Mouse (Mus musculus) midbrain, postnatal 0 days (tissue): ENCODE measurements around the gene Apol9a. TPM values are rescaled to one million over a fixed set of nuclear protein-coding genes. Genes with fewer than 3 reads are reported as not detected.

Source experiments
- ATAC-seq: fragments of 200-750 bp; cut with Nextera tagmentation; 2 replicates; pipeline ENCODE4 v1.8.0; 2017; ENCODE audit warnings: moderate number of reproducible peaks, mild to moderate bottlenecking, moderate TSS enrichment, moderate library complexity; ENCODE audit not compliant: low FRiP score
- DNase-seq: peaks from one replicate; pipeline ENCODE4 v3.0.0-alpha.2; 2015; ENCODE audit warnings: low spot score
- H3K27ac ChIP-seq: fragments of 300-500 bp; sonication (generic); 2 replicates; pipeline ENCODE4 v1.5.1; 2014; ENCODE audit warnings: low read depth, mild to moderate bottlenecking, low read length, mixed read lengths
- H3K27me3 ChIP-seq: fragments of 300-500 bp; sonication (generic); 2 replicates; pipeline ENCODE4 v1.6.1; 2014; ENCODE audit warnings: low read length, control low read depth, mixed read lengths; ENCODE audit not compliant: insufficient read depth
- H3K36me3 ChIP-seq: fragments of 300-500 bp; sonication (generic); 2 replicates; pipeline ENCODE4 v1.6.1; 2014; ENCODE audit warnings: low read length, control low read depth, mixed read lengths; ENCODE audit not compliant: insufficient read depth
- H3K4me1 ChIP-seq: fragments of 300-500 bp; sonication (generic); 2 replicates; pipeline ENCODE4 v1.6.1; 2014; ENCODE audit warnings: mild to moderate bottlenecking, control low read depth, antibody characterized with exemption, low read length, mixed read lengths; ENCODE audit not compliant: insufficient read depth
- H3K4me2 ChIP-seq: fragments of 300-500 bp; sonication (generic); 2 replicates; pipeline ENCODE4 v1.6.1; 2014; ENCODE audit warnings: low read depth, mild to moderate bottlenecking, low read length, mixed read lengths; ENCODE audit not compliant: poor library complexity, severe bottlenecking
- H3K4me3 ChIP-seq: fragments of 300-500 bp; sonication (generic); 2 replicates; pipeline ENCODE4 v1.5.1; 2014; ENCODE audit warnings: low read depth, mild to moderate bottlenecking, low read length, moderate library complexity
- H3K9ac ChIP-seq: fragments of 300-500 bp; sonication (generic); replicated peaks from 2 replicates; pipeline ENCODE4 v1.6.1; 2014; ENCODE audit warnings: mild to moderate bottlenecking, low read length, moderate library complexity, mixed read lengths; ENCODE audit not compliant: poor library complexity, severe bottlenecking
- H3K9me3 ChIP-seq: fragments of 300-500 bp; sonication (generic); 2 replicates; pipeline ENCODE4 v1.6.1; 2016; ENCODE audit warnings: low read length, control low read depth
- CTCF ChIP-seq: IDR thresholded peaks from 2 replicates; pipeline ENCODE4 v1.5.1; 2016; ENCODE audit warnings: antibody characterized with exemption, mild to moderate bottlenecking
- WGBS: fragments of 180-500 bp; shearing (Covaris S2); extraction: QIAGEN DNeasy Blood & Tissue Kit; methylation state at CpG from one replicate; pipeline ENCODE4 v1.1.7; 2014; 5-methylcytosine and 5-hydroxymethylcytosine counted together
- polyA plus RNA-seq: library from polyadenylated mRNA; unstranded; fragments of >200 nt; fragmentation: Nextera tagmentation; extraction: Ambion mirVana; gene quantifications from 2 replicates; pipeline ENCODE4 v1.2.1, GENCODE M21; 2015
- total RNA-seq: library from RNA; depleted of rRNA; stranded (reverse); fragments of >200 nt; gene quantifications from 2 replicates; pipeline ENCODE4 v1.2.3, GENCODE M21; 2014

Apol9a gene
- total and polyA plus RNA-seq, 2 experiments from 2014 or later = 0.16 to 0.39 TPM

DNA sequence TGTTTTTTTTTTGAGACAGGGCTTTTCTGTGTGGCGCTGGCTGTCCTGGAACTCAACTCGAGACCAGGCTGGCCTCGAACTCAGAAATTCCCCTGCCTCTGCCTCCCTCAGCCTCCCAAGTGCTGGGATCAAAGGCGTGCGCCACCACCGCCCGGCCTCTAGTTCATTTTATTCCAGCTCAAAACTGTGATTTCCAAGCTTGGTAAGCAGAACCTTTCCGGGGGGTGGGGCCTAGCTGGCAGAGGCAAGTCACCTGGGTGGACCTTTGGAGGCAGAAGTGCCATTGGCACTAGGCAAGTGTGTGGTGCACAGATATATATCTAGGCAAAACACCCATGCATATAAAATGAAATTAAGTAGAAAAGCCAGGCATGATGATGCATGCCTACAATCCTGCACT lies 43.4 kb downstream of the Apol9a start:
- ATAC-seq (no peak), DNase-seq (no peak)
- Histone ChIP-seq H3K27ac (peak overlapping the region; percentile 57; the same call in 1 of the 2 replicates), H3K27me3 (no peaks in the 10 kb centered on the region), H3K9ac (no peak overlapping the region), H3K4me1 (peaks cover 3% of the 10 kb centered on the region; the same call in 1 of the 2 replicates), H3K36me3 (no peaks in the 10 kb centered on the region), H3K4me2 (no peak overlapping the region), H3K4me3 (no peak overlapping the region), H3K9me3 (no peaks in the 10 kb centered on the region)
- 42% methylated on average over 8 of the region's 8 CpGs for WGBS
- TF ChIP-seq CTCF = no peak

DNA sequence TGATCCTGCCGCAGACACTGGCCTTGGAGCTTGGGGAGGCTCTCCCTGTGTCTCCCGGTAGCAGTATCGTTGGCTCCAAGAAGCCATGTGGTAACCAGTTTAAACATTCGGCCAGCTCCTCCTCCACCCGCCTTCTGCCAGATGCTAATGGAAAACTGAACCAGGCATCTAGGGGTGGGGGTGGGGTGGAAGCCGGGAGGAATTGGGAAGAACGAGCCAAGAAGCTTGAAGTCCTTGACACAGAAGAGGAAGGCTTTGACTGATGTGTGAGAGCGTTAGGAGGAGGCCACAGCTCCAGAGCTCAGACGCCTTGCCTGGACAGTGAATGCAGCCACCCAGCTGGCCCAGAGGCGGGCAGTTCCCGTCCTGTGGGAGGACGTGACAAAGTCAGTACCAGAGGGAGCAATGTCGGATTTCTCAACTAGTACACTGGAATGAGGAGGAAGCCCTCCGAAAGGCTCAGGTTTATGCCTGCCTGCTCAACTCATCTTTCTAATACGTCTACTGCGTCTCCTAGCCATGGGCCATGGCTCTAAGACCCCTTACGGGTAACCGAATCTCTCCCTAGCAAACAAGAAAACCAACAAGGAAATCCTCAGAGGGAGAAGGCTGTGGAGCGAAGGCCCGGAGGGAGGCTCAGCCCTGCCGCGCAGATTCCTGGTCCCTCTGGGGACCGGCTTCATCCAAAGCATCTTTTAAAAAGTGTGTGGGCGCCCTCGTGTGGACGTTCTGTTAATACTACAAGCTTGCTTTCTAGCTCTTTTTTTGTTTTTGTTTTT lies 44.0 kb downstream of the Apol9a start:
- ATAC-seq = peak; percentile 66

DNA sequence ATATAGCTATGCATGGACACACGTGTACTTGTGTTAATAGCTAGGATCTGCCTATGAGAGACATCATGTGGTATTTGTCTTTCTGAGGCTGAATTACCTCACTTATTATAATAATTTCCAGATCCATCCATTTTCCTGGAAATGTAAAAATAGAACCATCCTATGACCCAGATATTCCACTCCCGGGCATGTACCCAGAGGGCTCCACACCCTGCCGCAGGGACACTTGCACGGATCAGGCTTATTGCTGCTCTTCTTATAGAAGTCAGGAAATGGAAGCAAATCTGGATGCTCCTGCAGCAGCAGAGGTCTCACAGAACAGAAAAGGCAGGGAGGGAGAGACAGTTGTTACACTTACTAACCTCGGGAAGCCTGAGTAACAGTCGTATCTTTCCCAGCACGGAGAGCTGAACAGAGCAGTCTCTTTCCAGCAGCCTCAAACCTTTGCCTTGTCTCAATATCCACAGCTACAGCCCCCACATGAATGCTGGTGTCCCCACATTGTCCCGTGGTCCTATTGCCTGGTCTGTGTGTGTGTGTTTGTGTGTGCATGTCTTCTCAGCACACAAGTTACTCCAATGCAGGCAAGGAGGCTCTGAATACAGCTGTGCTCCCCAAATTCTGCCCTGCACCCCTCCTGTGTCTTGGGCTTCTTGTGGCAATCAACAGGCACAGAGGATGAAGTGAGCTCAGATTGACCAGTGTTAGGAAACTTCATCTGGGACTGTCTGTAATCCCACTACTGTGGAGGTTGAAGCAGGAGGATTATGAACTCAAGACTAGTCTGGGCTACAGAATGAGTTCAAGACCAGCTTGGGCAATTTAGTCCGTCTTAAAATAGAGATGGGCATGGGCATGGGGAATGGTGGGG lies 45.0 kb downstream of the Apol9a start:
- H3K9me3 ChIP-seq = no peaks in the 10 kb centered on the region
- no peak for ATAC-seq
- 51% methylated on average over 9 of the region's 9 CpGs for WGBS

More for the DNA sequence above, 44.0 kb downstream of the Apol9a start:
- H3K4me1 ChIP-seq = peaks cover 3% of the 10 kb centered on the region; the same call in 1 of the 2 replicates
- no peaks in the 10 kb centered on the region for H3K36me3 ChIP-seq
- no peaks in the 10 kb centered on the region for H3K9me3 ChIP-seq
- peak overlapping the region; percentile 60 for H3K27ac ChIP-seq
- WGBS = under 1% methylated on average over 26 of the region's 26 CpGs
- DNase-seq = peak; percentile 97
- no peaks in the 10 kb centered on the region for H3K27me3 ChIP-seq
- peak overlapping the region; percentile 46 for H3K4me2 ChIP-seq
- peak overlapping the region; percentile 25; the same call in 1 of the 2 replicates for H3K4me3 ChIP-seq
- H3K9ac ChIP-seq = peak overlapping the region; percentile 57
- TF ChIP-seq CTCF = peak; percentile 78

DNA sequence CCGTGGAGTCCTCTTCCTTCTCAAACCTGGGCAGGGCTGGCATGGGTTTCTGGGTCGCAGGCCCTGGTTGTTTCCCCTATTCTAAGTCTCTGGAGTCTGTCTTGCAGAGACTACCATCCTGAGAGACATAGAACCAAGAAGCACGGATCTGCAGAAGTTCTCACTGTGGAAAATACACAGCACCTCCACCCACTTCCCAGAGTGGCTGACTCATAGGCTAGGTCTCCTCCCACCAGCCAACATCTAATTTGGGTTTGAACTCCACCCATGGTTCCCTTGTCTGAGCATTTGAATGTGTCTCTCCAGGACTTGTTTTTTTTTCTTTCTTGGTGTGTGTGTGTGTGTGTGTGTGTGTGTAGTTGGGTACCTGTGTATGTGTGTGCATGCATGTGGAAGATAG lies 46.9 kb downstream of the Apol9a start:
- H3K27me3 ChIP-seq = no peaks in the 10 kb centered on the region
- DNase-seq (no peak), ATAC-seq (no peak)
- no peak overlapping the region for H3K4me2 ChIP-seq
- 54% methylated on average over 3 of the region's 3 CpGs for WGBS
- H3K9me3 ChIP-seq = no peaks in the 10 kb centered on the region
- no peak for TF ChIP-seq CTCF
- no peak overlapping the region for H3K9ac ChIP-seq
- H3K36me3 ChIP-seq = no peaks in the 10 kb centered on the region
- no peak overlapping the region for H3K27ac ChIP-seq
- H3K4me3 ChIP-seq = no peak overlapping the region
- peaks cover 5% of the 10 kb centered on the region; the same call in 1 of the 2 replicates for H3K4me1 ChIP-seq

More for the DNA sequence above, 45.0 kb downstream of the Apol9a start:
- H3K4me2 ChIP-seq = peak overlapping the region; percentile 46; the same call in 1 of the 2 replicates
- H3K4me3 ChIP-seq = no peak overlapping the region
- no peaks in the 10 kb centered on the region for H3K27me3 ChIP-seq
- TF ChIP-seq CTCF = no peak
- peak overlapping the region; percentile 51 for H3K27ac ChIP-seq
- DNase-seq = no peak
- H3K36me3 ChIP-seq = no peaks in the 10 kb centered on the region
- no peak overlapping the region for H3K9ac ChIP-seq
- H3K4me1 ChIP-seq = peaks cover 3% of the 10 kb centered on the region; the same call in 1 of the 2 replicates

DNA sequence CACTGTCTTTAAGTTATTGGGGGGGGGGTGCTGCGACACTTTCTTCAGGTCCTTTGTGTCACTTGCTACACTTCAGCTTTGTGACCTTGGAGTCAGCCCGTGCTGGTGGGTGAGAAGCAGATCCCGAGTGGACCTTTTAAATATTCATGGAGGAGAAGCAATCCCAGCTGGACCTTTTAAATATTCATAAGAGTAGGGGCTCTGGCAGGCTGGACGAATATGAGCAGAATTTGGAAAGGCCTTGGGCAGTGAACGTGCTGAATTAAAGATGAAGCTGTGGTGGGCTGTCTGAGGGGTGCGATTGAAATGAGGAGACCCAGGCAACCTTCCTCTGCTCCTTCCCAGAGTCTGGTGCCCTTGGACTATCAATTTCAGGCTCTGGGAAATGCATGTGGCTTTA lies 47.4 kb downstream of the Apol9a start:
- Histone ChIP-seq H3K4me1 (peaks cover 8% of the 10 kb centered on the region; the same call in 1 of the 2 replicates), H3K27ac (no peak overlapping the region), H3K4me3 (no peak overlapping the region), H3K4me2 (no peak overlapping the region), H3K27me3 (no peaks in the 10 kb centered on the region), H3K9me3 (no peaks in the 10 kb centered on the region), H3K36me3 (no peaks in the 10 kb centered on the region), H3K9ac (no peak overlapping the region)
- 8% methylated on average over 6 of the region's 6 CpGs for WGBS
- ATAC-seq (no peak), DNase-seq (no peak)
- no peak for TF ChIP-seq CTCF
